Mouse (Mus musculus): ENCODE results near the gene Meox1. TPM values are rescaled to one million over a fixed set of nuclear protein-coding genes. Genes with fewer than 3 reads are reported as not detected.

The Meox1 gene
- not detected in 2 replicates for polyA plus RNA-seq (2012)

DNA sequence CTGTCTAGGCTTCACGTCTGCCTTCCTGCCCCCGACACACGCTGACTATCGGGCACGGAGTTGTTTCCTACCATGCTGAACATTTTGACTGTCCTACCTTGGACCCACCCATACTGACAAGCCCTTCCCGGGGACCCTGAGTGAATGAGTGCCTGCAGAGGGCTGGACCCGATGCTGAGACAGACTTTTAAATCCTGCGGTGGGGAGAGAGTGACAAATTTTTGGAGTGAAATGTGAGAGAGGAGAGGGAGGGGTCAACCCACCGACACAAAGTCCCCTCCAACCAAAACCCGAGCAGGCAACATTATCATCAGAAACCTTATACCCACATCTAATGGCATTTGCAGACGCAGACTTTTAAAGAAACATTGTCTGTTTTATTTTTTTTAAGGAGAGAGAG is at the start of gene Meox1:
Gene Meox1, minus strand, starts transcription at position 171 of the 400 bp plus-strand sequence.
- no peak for TF ChIP-seq GATA1 (IDR thresholded peaks at IDR 0.05; ENCODE audit: low read length)

DNA sequence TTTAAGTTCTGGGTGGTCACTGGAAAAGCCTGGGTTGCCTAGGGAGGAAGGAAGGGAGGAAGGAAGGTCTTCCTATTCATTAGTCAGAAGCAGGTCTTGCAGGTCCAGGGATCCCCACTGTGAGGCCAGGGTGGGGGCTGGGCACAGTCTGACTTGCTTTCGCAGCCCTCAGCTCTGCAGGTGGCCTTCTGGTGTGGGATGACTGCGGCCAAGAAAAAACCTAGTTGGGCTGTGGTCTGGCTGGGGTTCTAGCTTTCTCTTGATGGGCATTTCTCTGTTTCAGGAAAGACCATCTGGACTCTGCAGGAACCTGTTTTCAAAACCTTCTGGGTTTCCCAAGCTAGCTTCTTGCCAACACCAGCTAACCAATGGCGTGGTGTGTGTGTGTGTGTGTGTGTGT is 48.9 kb upstream of the Meox1 start:
- no peak for TF ChIP-seq GATA1 (IDR thresholded peaks at IDR 0.05; ENCODE audit: low read length)

DNA sequence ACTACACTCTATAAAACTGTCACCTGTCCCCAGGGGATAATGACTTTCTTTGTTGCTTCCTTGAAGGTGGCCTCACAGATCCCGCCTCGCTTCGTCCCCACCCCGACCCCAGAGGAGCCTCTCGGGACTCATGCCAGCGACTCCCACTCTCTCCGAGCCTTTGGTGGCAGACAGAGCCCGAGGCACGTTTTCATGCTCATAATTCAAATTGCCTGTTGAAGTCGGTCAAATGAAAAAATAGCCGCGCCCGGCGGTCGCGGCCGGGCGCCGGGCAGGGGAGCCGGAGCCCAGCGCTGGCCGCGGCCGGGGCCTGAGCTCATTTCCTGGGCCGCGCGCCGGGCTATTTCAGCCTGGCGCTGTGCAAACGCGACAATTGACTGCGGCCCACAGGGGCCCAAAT is 42.9 kb upstream of the Meox1 start:
- no peak for TF ChIP-seq GATA1 (IDR thresholded peaks at IDR 0.05; ENCODE audit: low read length)

DNA sequence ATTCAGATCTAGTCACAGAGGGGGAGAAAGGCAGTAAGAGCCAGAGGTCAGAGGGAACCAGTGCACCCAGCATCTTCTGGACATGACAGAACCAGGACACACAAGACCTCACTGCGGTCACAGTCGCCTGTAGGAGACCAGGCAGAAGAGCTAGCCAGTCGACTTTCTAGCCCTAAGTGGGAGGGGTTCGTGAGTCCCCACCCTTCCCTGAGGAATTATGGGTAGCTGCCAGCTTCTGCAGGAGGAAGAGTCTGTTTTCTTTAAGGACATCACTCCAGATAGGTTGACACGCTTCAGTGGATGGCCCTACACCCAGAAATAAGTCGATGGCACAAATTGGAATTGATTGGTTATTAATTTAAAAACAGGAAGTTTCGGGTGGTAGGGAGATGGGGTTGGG is 42.2 kb upstream of the Meox1 start:
- TF ChIP-seq GATA1 (IDR thresholded peaks at IDR 0.05; ENCODE audit: low read length), result no peak

DNA sequence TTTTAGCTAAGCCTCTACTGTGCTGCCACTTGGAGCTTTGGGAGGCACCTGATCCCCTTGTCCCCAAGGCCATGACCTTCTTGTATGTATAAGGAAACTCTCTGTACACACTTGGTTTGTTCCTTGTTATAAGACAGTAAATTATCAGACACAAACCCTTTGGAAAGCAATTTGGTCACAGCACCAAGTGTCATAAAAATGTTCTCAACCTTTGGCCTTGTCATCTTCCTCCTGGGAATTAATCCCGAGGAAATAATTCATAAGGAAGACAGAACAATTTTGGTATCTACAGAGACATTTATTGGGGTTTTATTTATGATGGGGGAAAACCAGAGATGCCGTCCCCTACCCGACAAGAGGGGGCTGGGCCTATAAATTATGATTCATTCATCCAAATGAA is 41.6 kb upstream of the Meox1 start:
- TF ChIP-seq GATA1 (IDR thresholded peaks at IDR 0.05; ENCODE audit: low read length), result no peak

DNA sequence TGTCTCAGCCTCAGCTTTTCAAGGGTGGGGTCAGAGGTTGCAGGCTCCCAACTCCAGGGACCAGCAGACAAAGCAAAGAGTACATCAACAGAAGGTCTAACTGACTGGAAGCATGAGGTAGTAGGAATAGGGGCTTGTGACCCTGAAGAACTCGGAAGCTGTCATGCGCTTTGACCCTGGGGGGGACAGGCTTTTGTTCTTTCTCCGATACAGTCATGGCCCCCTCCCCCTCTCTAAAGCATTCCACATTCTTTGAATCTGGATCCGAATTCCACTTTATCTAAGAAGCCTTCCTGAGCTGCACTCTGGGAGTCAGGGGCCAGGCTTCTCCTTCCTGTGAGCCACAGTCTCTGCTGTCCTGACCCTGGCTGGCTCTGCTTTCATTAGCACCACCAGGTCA is 37.8 kb upstream of the Meox1 start:
- no peak for TF ChIP-seq GATA1 (IDR thresholded peaks at IDR 0.05; ENCODE audit: low read length)

DNA sequence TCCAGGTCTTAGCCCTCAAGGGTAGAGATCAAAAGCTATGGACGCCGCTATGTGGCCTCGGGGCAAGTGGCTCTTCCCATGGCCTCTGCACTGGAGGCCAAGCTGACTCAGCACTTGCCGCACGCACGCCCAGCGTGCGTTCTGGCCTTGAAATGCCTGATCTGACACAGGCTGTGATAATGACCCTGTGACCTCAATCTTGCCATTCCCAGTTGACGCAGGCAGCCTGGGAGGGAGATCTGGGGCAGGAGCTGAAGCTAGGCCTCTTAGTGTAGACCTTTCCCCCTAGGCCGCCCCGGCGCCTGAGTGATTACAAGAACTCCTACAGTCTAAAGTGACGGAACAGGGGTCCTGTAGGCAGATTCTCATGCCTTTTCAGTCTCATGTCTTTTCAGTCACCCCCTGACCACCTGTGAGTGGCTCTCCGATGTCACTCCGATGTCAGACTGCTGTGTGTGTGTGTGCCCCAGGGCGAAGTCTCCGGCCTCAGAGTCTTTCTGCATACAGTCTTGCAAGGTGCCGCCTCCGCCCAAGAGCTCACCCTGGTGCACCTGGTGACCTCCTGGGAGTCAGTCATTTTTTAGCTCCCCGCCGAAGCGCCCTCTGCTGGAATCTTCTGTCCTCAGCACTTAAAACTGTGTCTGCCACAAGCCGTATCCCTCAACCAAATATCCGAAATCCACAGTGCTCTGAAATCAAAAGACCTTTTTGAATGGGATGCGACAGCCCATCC is 34.0 kb upstream of the Meox1 start:
- TF ChIP-seq GATA1 (IDR thresholded peaks at IDR 0.05; ENCODE audit: low read length), result no peak

DNA sequence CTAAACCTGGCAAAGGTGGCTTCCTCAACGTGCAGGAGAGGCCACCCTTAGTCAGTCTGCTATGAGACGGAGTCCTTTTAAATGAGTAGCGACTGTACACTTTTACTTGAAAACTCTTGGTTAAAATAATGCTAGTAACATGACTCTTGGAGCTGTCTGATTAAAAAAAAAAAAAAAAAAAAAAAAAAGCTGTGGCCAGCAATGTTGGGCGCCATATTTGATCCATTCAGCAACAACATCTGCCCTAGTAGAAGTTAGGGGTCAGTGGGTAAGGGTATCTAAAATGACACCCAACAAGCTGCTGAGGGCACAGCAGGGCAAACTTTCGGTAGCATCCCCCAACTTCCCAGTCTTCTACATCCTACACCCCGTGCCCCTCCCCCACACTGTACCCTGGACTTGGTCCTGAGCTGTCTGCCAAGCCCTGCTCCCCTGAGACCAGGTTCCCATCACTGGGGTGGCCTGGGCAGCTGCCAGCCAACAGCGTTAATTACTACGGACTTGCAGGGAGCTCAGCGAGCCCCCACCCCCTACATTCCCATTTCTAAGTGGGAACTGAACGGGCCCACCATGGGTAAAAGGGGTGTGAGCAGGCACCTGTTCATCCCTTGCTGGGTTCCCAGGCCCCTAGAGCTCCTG is 32.9 kb upstream of the Meox1 start:
- TF ChIP-seq GATA1 (IDR thresholded peaks at IDR 0.05; ENCODE audit: low read length), result no peak

DNA sequence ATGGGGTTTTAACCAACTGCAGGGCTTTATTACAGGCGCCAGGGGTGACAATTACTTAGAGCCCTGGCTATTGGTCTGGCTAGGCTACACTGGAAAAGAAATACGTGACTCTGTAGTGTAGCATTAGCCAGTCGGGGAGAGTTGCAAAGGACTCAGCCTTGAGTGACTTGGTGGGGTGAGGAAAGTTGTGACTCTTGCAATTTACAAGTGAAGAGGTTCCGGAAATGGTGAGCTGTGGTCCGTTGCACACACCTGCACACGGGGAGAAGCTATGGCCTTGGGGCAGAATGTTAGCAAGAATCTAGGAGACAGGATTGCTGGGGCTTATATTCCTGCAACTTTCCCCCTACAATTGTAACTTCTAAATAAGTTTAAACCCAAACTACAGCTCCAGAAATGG is 31.5 kb upstream of the Meox1 start:
- no peak for TF ChIP-seq GATA1 (IDR thresholded peaks at IDR 0.05; ENCODE audit: low read length)

DNA sequence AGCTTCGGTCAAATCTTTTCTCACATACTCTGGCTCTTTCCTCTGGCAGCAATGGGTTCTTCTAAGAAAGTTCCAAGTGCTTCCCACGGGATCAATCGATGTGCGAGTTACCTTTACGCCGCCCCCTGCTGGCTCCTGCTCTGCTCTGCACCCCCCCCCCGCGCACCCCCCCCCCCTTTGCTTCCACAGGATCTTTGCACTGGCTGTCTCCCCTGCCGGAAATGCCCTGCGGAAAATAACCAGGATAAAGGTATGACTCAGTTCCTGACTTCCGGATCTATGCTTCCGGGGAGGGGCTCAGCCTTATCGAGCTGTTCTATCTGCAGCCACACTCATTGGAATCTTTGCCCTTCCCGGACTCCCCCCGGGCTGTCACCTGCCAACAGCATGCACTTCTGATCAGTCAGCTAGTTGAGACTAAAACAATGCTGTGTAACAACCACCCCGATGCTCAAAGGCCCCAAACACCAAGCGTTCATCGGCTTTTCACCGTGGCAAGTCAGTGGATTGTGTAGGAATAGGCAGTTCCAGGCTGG is 30.3 kb upstream of the Meox1 start:
- no peak for TF ChIP-seq GATA1 (IDR thresholded peaks at IDR 0.05; ENCODE audit: low read length)

DNA sequence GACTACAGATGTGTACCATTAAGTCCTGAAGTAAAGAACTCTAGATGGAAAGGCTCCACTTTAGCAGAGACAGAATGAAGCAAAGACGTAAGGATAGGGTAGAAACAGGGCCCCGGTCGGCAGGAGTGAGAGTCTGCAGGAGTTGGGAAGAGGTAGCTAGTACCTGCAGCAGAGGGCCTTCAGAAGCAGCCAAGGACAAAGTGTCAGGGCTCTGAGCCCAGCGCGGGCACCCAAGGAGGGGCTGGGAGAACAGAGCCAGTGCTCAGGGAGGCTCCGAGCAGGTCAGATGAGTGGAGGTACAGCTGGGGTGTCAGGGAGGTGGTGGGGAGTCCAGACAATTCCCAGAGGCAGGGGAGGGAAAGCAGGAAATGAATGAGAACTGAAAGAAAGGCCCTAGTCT is 29.8 kb upstream of the Meox1 start:
- TF ChIP-seq GATA1 (IDR thresholded peaks at IDR 0.05; ENCODE audit: low read length), result no peak

DNA sequence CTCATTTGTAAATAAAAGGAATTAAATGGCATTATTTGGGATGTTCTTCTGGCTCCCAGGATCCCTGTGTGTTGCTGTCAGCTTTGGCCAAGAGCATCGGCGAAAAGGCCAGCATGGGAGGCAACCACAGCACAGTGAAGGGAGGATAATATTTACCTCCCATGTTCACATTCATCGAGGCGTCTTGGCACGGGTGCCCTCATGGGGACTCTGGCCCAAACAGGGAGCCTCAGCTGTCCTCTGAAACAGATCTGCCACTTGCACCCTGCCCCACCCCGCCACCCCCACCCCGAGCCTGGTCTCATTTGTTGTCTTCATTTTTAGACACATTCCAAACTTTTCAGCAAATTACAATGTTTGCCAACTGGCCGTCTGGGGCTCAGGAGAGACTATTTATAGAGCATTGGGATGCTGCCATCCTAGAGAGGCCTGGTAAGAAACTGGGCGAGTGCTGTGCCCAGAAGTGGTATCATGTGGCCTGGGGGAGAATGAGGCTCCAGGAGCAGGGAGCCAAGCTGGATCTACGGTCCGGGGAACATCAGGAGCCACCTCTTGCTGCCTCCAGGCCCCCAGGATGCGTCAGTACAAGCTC is 27.3 kb upstream of the Meox1 start:
- TF ChIP-seq GATA1 (IDR thresholded peaks at IDR 0.05; ENCODE audit: low read length), result no peak

DNA sequence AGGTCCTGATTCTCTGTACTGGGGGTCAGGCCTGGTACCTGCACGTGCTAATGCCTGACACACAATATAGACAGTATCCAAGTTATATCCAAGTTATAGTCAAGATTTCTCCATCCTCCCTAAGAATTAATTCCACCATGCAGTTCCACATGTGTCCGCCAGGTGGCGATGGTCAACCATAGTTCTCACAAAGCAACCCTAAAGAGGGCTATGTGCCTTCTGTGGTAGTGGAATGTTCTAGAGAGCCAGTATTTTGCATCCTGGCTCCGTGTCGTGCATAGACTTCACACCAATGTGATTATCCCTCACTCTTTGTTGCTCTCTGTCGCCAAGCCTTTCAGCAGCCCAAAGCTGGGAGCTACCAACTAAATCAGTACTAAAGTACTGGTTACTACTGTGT is 25.5 kb upstream of the Meox1 start:
- TF ChIP-seq GATA1 (IDR thresholded peaks at IDR 0.05; ENCODE audit: low read length), result no peak

DNA sequence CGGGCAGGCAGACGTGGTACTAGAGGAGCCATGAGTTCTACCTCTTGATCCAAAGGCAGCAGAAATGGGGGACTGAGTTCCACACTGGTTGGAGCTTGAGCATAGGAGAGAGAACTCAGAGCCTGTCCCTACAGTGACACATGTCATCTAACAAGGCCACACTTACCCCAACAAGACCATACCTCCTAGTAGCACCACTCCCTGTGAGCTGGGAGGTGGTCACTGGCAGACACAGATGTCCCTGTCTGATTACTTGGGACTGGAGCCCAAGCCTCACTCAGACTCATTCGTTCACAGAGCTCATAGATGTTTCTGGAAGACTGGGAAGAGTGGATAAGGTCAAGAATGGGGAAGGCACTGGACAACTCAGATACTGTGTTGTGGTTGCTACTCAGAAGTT is 24.4 kb upstream of the Meox1 start:
- TF ChIP-seq GATA1 (IDR thresholded peaks at IDR 0.05; ENCODE audit: low read length), result no peak

DNA sequence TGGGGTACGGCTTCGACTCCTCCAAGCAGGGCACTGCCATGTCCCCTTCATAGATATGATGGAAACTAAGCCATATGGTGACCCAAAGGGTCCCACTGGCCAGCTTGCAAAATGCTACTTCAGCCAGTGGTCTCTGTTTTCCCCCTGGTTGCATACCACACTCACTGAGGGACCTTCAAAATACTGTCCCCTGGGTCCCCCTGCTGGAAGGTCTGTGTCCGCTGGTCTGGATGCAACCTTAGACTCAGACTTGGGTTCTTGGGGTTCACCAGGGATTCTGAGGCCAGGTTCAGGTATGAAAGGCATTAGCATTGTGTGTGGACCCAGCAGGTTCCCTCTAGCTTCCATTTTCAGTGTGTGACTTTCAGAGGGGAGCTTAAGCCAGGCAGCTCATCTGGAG is 22.6 kb upstream of the Meox1 start:
- no peak for TF ChIP-seq GATA1 (IDR thresholded peaks at IDR 0.05; ENCODE audit: low read length)

DNA sequence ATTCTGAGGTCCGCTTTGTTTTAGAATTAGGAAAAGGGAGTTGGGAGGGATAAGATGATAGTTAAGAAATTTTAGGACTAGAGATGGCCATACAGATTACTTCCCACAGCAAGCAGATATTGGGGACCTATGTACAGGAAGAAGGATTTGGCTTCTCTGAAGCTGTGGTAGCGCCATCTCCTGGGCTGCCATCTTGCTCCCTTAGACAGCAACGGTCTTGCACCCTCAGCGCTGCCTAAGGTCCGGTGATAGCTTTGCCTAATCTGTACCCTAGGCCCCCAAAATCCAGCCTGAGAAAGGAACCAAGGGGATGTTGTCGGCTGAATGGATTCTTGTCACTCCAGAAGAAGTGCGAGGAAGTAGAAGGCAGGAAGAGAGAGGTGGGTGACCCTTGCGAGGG is 19.4 kb upstream of the Meox1 start:
- TF ChIP-seq GATA1 (IDR thresholded peaks at IDR 0.05; ENCODE audit: low read length), result no peak
